Mouse (Mus musculus) liver, embryonic 16.5 days (tissue): ENCODE data around the gene Amz1. TPM values are rescaled to one million over a fixed set of nuclear protein-coding genes. Genes with fewer than 3 reads are reported as not detected.

ENCODE experiments used
- ATAC-seq: fragments of 200-750 bp; cut with Nextera tagmentation; 2 replicates; pipeline ENCODE4 v1.8.0; 2017; ENCODE audit warnings: low read depth, mild to moderate bottlenecking, moderate number of reproducible peaks, moderate library complexity
- H3K27ac ChIP-seq: fragments of 300-500 bp; sonication (generic); 2 replicates; pipeline ENCODE4 v1.5.1; 2014; ENCODE audit warnings: mild to moderate bottlenecking, low read length
- H3K27me3 ChIP-seq: fragments of 300-500 bp; sonication (generic); 2 replicates; pipeline ENCODE4 v1.6.1; 2014; ENCODE audit warnings: low read depth, low read length, mixed read lengths; ENCODE audit not compliant: control insufficient read depth, insufficient read depth
- H3K36me3 ChIP-seq: fragments of 300-500 bp; sonication (generic); 2 replicates; pipeline ENCODE4 v1.6.1; 2014; ENCODE audit warnings: mild to moderate bottlenecking; ENCODE audit not compliant: control insufficient read depth, insufficient read depth
- H3K4me1 ChIP-seq: fragments of 300-500 bp; sonication (generic); 2 replicates; pipeline ENCODE4 v1.6.1; 2014; ENCODE audit warnings: low read depth, low read length, mixed read lengths; ENCODE audit not compliant: control insufficient read depth
- H3K4me2 ChIP-seq: fragments of 300-500 bp; sonication (generic); 2 replicates; pipeline ENCODE4 v1.6.1; 2014; ENCODE audit warnings: low read depth, low read length, mixed read lengths
- H3K4me3 ChIP-seq: fragments of 300-500 bp; sonication (generic); 2 replicates; pipeline ENCODE4 v1.5.1; 2014; ENCODE audit warnings: low read depth, mild to moderate bottlenecking, low read length
- H3K9ac ChIP-seq: fragments of 300-500 bp; sonication (generic); 2 replicates; pipeline ENCODE4 v1.6.1; 2014; ENCODE audit warnings: low read depth, low read length
- H3K9me3 ChIP-seq: fragments of 300-500 bp; sonication (generic); replicated peaks from 2 replicates; pipeline ENCODE4 v1.6.1; 2016; ENCODE audit warnings: low read length; ENCODE audit not compliant: control insufficient read depth
- WGBS: fragments of 180-500 bp; shearing (Covaris S2); extraction: QIAGEN DNeasy Blood & Tissue Kit; methylation state at CpG from one replicate; pipeline ENCODE4 v1.1.7; 2014; ENCODE audit not compliant: insufficient replicate concordance; 5-methylcytosine and 5-hydroxymethylcytosine counted together
- polyA plus RNA-seq: library from polyadenylated mRNA; unstranded; fragments of >200 nt; fragmentation: Nextera tagmentation; extraction: Ambion mirVana; gene quantifications from 2 replicates; pipeline ENCODE4 v1.2.1, GENCODE M21; 2015

Gene Amz1
- polyA plus RNA-seq, 1 experiment from 2014 or later, result 1.8 TPM

- H3K4me2 ChIP-seq, result no peak overlapping the region
- peak overlapping the region; percentile 77; the same call in 1 of the 2 replicates for H3K27ac ChIP-seq
- no peaks in the 10 kb centered on the region for H3K27me3 ChIP-seq
- no peak for ATAC-seq
- 36% methylated on average over 5 of the region's 5 CpGs for WGBS
- no peaks in the 10 kb centered on the region for H3K9me3 ChIP-seq
- H3K9ac ChIP-seq, result no peak overlapping the region
- no peak overlapping the region for H3K4me3 ChIP-seq
- H3K4me1 ChIP-seq, result peaks cover 23% of the 10 kb centered on the region
- no peaks in the 10 kb centered on the region for H3K36me3 ChIP-seq
These were observed 44.4 kb downstream of the Amz1 start for GRCm38 (mm10) chr5:140768333-140768732.

- Histone ChIP-seq H3K9ac (no peak overlapping the region), H3K4me1 (peaks cover 23% of the 10 kb centered on the region)
These were observed 47.7 kb downstream of the Amz1 start for GRCm38 (mm10) chr5:140771612-140772011.

GRCm38 (mm10) chr5:140772158-140772557 is 48.2 kb downstream of the Amz1 start:
- Histone ChIP-seq H3K4me3 (no peak overlapping the region), H3K4me1 (peaks cover 23% of the 10 kb centered on the region), H3K9ac (no peak overlapping the region), H3K36me3 (no peaks in the 10 kb centered on the region), H3K27ac (peak overlapping the region; percentile 54), H3K9me3 (no peaks in the 10 kb centered on the region), H3K27me3 (no peaks in the 10 kb centered on the region), H3K4me2 (no peak overlapping the region)
- 24% methylated on average over 7 of the region's 7 CpGs for WGBS
- no peak for ATAC-seq

More at GRCm38 (mm10) chr5:140771612-140772011, 47.7 kb downstream of the Amz1 start:
- H3K27me3 ChIP-seq, result no peaks in the 10 kb centered on the region
- H3K36me3 ChIP-seq, result no peaks in the 10 kb centered on the region
- H3K4me2 ChIP-seq, result no peak overlapping the region
- no peaks in the 10 kb centered on the region for H3K9me3 ChIP-seq
- peak overlapping the region; percentile 54 for H3K27ac ChIP-seq
- no peak; the same call in 1 of the 2 replicates for ATAC-seq
- no peak overlapping the region for H3K4me3 ChIP-seq
- WGBS, result 29% methylated on average over 6 of the region's 6 CpGs

- no peaks in the 10 kb centered on the region for H3K36me3 ChIP-seq
- H3K9me3 ChIP-seq, result no peaks in the 10 kb centered on the region
- no peaks in the 10 kb centered on the region for H3K27me3 ChIP-seq
- no peak overlapping the region for H3K4me3 ChIP-seq
- no peak overlapping the region for H3K9ac ChIP-seq
- 75% methylated on average over 4 of the region's 4 CpGs for WGBS
- H3K4me2 ChIP-seq, result no peak overlapping the region
- H3K27ac ChIP-seq, result no peak overlapping the region
- peaks cover 14% of the 10 kb centered on the region for H3K4me1 ChIP-seq
- ATAC-seq, result no peak
These were observed 51.2 kb downstream of the Amz1 start for GRCm38 (mm10) chr5:140775111-140775510.

GRCm38 (mm10) chr5:140776968-140777367 is 53.0 kb downstream of the Amz1 start:
- ATAC-seq, result no peak
- Histone ChIP-seq H3K4me2 (no peak overlapping the region), H3K4me1 (peaks cover 10% of the 10 kb centered on the region), H3K9ac (no peak overlapping the region), H3K27me3 (no peaks in the 10 kb centered on the region), H3K36me3 (no peaks in the 10 kb centered on the region), H3K4me3 (no peak overlapping the region), H3K27ac (no peak overlapping the region), H3K9me3 (no peaks in the 10 kb centered on the region)
- WGBS, result 59% methylated on average over 9 of the region's 9 CpGs

GRCm38 (mm10) chr5:140781122-140781521 is 57.2 kb downstream of the Amz1 start:
- H3K4me1 ChIP-seq, result no peaks in the 10 kb centered on the region; the same call in 1 of the 2 replicates
- no peak overlapping the region for H3K4me3 ChIP-seq
- WGBS, result 39% methylated on average over 5 of the region's 5 CpGs
- peaks cover 13% of the 10 kb centered on the region; the same call in 1 of the 2 replicates for H3K36me3 ChIP-seq
- H3K9ac ChIP-seq, result no peak overlapping the region
- no peaks in the 10 kb centered on the region for H3K9me3 ChIP-seq
- H3K4me2 ChIP-seq, result no peak overlapping the region
- ATAC-seq, result no peak
- H3K27ac ChIP-seq, result no peak overlapping the region
- H3K27me3 ChIP-seq, result no peaks in the 10 kb centered on the region

- no peak for ATAC-seq
- Histone ChIP-seq H3K9me3 (no peaks in the 10 kb centered on the region), H3K9ac (no peak overlapping the region), H3K27me3 (no peaks in the 10 kb centered on the region), H3K4me3 (no peak overlapping the region), H3K4me2 (no peak overlapping the region), H3K36me3 (peaks cover 13% of the 10 kb centered on the region; the same call in 1 of the 2 replicates), H3K27ac (no peak overlapping the region), H3K4me1 (no peaks in the 10 kb centered on the region; the same call in 1 of the 2 replicates)
- WGBS, result 60% methylated on average over 8 of the region's 8 CpGs
These were observed 58.1 kb downstream of the Amz1 start for GRCm38 (mm10) chr5:140781886-140782572.

GRCm38 (mm10) chr5:140783577-140783976 is 59.6 kb downstream of the Amz1 start:
- no peak overlapping the region for H3K27ac ChIP-seq
- 84% methylated on average over 4 of the region's 4 CpGs for WGBS
- H3K4me1 ChIP-seq, result no peaks in the 10 kb centered on the region; the same call in 1 of the 2 replicates
- no peak overlapping the region for H3K9ac ChIP-seq
- H3K9me3 ChIP-seq, result no peaks in the 10 kb centered on the region
- no peak overlapping the region for H3K4me2 ChIP-seq
- no peak for ATAC-seq
- no peaks in the 10 kb centered on the region for H3K27me3 ChIP-seq
- H3K36me3 ChIP-seq, result peaks cover 13% of the 10 kb centered on the region; the same call in 1 of the 2 replicates
- no peak overlapping the region for H3K4me3 ChIP-seq

GRCm38 (mm10) chr5:140784288-140784687 is 60.4 kb downstream of the Amz1 start:
- H3K36me3 ChIP-seq, result peaks cover 13% of the 10 kb centered on the region; the same call in 1 of the 2 replicates
- no peaks in the 10 kb centered on the region for H3K9me3 ChIP-seq
- H3K27me3 ChIP-seq, result no peaks in the 10 kb centered on the region
- WGBS, result 61% methylated on average over 6 of the region's 6 CpGs
- ATAC-seq, result no peak
- H3K4me1 ChIP-seq, result no peaks in the 10 kb centered on the region; the same call in 1 of the 2 replicates
- H3K9ac ChIP-seq, result no peak overlapping the region
- H3K4me2 ChIP-seq, result no peak overlapping the region
- no peak overlapping the region for H3K4me3 ChIP-seq
- H3K27ac ChIP-seq, result no peak overlapping the region
